Mouse (Mus musculus): ENCODE results near the gene Gm9733. TPM values are rescaled to one million over a fixed set of nuclear protein-coding genes. Genes with fewer than 3 reads are reported as not detected.

Gm9733 gene
- polyA plus RNA-seq, 1 experiment from 2014 or later = not detected

Other genes starting within 250 kb of the Gm9733 start
- not detected in 2 replicates for gene Sirpb1a, start 94.2 kb upstream of the Gm9733 start, polyA plus RNA-seq (2015; fragmentation: Nextera tagmentation; extraction: Ambion mirVana)
- gene Sirpb1b, start 242.8 kb upstream of the Gm9733 start, polyA plus RNA-seq (2015; fragmentation: Nextera tagmentation; extraction: Ambion mirVana) = not detected in 2 replicates

All from limb, embryonic 13.5 days (tissue).